Mouse (Mus musculus) layer of hippocampus, adult 9-10 months (tissue): ENCODE data around the gene B4gat1.

Experiments used
- DNase-seq: peaks from one replicate; pipeline ENCODE4 v3.0.0; 2022; ENCODE audit warnings: low spot score

B4gat1 gene

DNA sequence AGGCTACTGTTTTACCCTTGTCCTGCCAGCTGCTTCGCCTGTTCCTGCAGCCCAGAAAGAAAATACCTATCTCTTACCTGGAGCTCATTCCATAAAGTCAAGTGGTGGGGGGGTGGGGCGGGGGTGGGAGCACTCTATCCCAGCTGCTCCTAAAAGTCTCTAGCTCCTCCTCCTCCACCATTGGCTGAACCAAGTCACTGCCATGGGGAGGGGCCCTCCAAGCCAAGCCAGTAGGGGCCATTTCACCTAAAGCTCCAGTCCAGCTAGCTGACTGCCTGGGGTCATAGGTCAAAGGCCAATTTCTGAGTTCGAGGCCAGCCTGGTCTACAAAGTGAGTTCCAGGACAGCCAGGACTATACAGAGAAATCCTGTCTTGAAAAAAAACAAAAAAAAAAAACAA lies 5.9 kb upstream of the B4gat1 start:
- DNase-seq: no peak

DNA sequence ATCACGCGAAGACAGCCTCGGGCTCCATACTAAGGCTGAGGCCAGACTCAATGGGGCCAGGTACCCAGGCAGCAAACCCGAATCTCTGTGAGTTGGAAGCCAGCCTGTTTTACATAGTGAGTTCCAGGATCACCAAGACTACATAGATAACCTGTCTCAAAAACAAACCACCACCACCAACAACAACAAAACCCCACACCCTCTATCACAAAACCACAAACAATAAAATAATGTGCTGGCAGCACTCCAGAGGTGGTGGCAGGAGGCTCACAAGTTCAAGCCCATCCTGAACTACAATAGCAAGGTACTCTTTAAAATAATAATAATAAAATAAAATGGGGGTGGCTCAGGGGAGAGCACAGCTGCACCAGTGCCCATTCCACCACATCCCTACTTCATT lies 2.0 kb upstream of the B4gat1 start:
- DNase-seq: no peak

DNA sequence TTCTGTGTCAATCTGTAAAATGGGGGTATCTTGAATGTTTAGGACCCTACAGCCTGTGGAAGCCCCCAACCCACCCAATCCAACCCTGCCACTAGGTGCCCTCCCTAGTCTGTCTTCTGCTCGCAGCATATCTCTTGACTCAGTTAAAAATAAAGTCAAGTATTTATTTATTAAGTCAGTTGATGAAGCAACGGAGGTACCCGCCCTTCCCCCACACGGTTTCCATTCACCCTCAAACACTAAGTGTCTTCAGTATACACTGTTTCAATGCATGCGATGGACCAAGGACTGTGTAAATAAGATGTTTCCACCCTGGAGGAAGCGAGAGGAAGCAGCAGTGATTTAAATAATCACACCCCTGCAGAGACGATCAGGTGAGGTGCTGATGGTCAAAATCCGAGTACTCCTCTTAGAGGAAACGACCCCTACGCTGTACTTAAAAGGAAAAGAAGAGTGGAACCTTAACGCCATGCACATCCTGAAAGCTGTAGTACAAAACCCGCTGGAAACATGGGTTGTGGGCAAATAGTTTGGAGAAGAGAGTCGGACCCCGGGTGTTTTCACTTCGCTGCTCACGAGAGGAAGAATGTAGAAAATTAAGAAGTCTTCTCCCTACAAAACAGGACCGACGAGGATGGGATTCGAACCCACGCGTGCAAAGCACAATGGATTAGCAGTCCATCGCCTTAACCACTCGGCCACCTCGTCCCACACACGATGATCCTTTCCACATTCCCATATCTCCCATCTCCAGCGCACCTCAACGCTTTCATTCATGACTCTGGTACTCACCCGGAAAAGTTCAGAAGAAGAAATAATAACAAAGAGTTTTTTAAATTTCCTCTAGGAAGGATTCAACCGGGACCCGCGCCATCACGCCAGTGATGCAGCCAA lies 701 bp upstream of the B4gat1 start:
- peak; percentile 73 for DNase-seq

DNA sequence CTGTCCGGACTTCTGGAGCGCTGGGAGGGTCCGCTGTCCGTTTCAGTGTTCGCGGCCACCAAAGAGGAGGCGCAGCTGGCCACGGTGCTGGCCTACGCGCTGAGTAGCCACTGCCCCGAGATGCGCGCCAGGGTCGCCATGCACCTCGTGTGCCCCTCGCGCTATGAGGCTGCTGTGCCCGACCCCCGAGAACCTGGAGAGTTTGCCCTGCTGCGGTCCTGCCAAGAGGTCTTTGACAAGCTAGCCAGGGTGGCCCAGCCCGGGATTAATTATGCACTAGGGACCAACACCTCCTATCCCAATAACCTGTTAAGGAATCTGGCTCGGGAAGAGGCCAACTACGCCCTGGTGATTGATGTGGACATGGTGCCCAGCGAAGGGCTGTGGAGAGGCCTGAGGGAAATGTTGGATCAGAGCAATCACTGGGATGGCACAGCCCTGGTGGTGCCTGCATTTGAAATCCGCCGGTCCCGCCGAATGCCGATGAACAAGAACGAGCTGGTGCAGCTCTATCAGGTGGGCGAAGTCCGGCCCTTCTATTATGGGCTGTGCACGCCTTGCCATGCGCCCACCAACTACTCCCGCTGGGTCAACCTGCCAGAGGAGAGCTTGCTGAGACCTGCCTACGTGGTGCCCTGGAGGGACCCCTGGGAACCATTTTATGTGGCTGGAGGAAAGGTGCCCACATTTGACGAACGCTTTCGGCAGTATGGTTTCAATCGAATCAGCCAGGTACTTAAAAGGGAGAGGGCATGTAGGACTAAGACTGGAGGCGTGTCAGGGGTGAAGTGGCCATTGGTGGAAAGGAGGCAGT lies 882 bp downstream of the B4gat1 start:
- DNase-seq: no peak

DNA sequence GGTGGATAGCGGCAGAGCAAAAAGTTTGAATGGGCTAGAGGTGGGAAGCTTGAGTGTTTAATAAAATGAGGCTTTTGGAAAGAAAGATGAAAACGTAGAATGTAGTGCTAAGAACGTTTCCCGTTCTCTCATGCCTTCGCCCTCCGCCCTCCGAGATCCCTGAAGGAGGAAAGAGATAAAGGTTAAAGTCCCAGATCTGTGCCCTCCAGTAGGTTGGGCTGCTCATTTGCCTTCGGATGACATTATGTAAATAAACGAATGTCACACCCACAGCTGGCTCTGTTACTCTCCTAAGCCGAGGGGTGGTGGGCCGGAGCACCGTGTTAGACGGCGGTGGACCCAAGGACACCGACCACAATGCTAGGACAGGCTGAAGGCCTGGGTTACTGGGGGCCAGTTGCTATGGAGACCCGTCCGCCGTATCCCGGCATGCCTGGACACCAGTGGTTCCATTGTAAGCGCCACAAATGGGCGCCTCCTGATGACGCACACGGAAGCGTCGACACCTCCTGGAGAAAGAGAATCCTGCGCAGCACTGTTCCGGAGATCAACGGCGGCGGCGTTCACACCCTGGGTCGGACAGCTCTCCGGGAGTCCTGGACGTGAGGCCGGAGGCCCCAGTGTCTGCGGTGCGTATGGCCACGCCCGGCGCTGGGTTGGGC lies 2.4 kb downstream of the B4gat1 start, which contains the start of gene Brms1:
TSS of gene Brms1 (plus strand) at position 493 of the 662 bp plus-strand sequence.
- peak; percentile 85 for DNase-seq

DNA sequence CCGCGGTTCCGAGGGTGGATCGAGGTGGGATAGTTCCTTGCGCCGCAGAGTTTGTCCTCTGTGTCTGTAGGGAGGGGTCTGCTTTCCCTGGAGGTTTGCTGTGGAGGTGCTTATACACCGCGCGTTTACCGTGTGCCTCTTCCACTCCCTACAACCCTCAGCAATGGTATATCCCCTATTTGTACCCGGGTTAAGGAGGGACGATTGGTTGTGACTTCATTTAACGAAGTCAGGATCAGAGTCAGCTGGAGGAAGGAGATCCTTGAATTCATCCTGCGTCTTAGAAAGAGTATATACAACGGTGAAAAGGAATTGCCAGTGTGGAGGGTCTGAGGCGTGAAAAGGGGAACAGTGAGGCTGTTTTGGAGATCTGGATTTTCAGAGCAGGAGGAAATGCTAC lies 3.0 kb downstream of the B4gat1 start:
- DNase-seq: no peak

DNA sequence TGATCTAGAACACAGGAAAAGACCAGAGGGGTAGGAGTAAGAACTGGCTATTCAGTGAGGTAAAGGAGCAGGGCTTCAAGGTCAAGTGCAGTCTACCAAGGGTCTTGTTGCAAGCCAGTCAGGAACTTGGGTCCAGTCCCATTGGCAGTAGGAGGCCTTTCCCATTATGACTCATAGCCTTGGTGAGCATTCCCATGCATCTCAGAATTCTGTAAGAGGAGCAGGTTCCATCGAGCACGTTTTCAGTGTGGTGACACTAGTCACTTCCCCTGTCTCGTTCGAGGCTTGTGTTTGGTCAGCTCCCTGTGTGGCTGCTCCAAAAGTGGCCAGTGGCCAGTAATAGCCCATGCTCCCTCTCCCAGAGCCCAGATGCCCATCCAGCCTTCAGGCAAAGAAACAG lies 6.9 kb downstream of the B4gat1 start:
- no peak for DNase-seq

DNA sequence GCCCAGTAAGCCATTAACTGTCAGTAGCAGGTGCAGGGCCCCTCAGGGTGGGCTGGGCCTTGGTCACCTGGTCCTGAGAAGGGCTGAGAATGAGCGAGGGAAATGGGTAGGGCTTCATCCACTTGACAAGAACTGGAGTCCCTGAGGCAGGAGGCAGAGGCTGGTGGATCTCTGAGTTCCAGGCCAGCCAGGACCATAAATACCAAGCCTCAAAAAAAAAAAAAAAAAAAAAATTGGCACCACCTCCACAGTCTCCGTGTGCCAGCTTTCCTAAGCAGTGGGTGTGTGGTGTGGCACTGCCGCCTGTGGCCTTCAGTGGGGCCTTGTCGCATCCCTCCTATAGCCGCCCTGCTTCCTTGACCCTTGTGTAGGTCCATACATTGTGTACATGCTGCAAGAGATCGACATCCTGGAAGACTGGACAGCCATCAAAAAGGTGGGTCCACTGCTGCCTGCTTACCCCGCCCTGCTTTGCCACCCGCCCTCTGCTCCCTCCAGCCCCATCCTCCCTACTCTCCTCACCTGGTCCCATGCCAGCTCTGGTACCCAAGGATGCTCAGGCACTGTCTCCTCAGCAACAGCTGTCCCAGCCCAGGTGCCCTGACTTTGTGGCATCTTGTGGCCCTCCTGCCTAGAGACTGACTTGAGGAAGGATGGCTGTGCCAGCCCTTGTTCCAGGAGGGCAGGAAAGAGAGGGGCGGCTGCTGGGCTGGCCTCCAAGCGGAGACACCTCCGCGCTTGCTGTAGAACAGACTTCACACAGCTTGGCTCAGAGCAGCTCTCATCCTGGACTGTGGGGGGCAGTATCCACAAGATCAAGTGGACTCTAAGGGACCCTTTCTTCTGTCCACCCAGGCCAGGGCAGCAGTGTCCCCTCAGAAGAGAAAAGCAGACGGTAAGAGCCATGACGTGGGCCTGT lies 9.8 kb downstream of the B4gat1 start:
- no peak for DNase-seq

DNA sequence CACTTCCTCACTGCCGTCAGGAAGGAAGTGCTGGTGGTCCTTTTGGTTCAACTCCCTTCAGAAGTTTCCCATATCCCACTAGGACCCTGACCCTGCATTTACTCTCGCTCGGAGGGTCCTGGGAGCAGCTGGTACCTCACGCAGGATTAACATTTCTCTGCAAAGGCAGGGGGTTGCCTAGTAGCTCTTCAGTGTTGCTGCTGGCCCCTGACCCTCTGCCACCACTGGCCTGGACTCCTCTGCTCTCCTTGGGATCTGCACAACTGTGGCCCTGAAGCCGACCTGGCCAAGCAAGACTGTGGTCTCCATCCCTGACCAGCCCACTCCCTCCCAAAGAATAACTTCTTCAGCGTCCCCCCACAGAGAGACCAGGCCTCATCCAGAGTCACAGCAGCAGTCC lies 10.7 kb downstream of the B4gat1 start:
- no peak for DNase-seq

DNA sequence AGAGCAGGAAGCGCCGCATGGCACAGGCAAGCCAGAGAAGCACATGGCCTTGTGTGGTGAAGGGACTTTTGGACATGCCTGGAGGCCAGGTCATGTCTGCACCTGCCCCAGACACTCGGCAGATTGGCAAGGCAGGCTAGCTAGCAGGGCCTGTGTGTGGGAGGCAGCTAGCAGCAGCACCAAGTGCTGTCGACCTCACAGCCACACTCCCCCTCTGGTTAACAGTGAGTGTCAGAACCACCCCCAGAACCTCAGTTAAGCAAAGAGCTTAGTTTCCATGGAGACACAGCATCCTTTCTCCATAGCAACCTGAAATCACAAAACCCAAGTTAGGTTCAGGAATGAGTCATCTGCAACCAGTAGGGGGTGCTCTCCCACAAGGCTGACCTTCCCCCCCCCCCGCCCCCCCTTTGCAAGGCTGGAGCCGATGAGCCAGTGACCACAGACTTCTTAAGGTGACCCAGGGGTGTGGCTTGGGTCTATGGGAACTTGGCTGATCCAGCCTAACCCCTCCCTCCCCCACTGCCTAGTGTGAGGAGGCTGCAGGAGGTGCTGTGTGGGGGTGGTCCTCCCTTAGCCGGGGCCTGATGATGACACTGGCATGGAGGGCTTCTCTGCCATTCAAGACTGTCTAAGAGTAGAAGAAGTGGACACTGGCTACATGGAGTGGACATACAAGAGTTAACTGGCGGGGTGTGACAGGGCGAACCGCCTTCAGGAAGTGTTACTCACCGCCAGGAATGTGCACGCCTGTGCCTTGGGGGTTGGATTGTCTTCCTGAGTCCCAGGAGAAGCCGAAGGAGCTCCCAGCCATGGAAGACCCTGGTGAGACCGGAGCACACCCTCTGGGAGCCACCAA lies 11.7 kb downstream of the B4gat1 start, which contains the start of gene Rin1:
TSS of gene Rin1 (plus strand) at position 435 of the 859 bp plus-strand sequence.
- no peak for DNase-seq

DNA sequence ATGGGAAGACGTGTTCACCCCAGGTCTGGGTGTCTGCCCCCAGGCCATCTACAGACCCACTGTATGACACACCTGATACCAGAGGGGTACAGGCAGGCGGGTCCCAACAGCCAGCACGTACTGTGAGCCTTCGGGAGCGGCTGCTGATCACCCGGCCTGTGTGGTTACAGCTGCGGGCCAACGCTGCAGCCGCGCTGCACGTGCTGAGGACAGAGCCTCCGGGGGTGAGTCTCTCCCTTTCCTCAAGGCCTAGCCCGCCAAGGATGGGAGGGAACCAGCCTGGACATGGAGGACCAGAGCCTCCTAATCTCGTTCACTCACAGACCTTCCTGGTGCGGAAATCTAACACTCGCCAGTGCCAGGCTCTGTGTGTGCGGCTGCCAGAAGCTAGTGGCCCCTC lies 12.4 kb downstream of the B4gat1 start:
- DNase-seq: no peak

DNA sequence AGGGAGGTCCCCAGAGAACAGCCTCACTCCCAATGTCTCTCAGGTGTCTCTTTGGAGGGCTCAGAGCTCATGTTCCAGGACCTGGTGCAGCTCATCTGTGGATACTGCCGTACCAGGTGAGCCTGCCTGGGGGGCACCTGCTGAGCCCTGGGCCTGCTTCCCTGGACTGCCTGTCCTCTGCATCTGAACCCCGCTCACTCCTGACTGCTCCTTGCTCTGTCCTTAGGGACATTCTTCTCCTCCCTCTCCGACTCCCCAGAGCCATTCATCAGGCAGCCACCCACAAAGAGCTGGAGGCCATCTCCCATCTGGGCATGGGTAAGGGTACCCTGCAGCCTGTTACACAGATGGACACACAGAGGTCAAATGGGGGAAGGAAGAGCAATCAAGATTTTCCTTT lies 12.9 kb downstream of the B4gat1 start:
- no peak for DNase-seq

DNA sequence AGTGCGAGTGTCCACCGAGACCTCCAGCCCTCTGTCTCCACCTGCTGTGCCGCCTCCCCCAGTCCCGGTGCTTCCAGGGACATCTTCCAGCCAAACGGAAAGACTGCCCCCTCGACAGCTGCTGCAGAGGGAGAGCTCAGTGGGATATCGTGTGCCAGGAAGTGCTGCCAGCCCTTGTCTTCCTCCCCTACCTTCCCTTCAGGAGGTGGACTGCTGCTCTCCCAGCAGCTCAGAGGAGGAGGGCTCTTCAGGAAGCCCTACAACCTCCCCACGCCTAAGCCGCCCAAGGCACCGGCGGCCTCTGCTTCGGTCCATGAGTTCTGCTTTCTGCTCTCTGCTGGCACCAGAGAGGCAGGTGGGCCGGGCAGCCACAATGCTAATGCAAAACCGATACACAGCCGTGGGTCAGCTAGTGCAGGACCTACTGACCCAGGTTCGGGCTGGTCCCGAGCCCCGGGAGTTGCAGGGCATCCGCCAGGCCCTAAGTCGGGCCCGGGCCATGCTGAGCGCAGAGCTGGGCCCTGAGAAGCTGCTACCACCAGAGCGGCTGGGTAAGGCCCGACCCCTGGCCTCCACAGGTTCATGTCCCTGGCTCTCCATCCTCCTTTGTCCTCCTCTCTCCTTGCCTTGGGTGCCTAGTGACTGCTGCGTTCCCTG lies 13.7 kb downstream of the B4gat1 start:
- DNase-seq: no peak

DNA sequence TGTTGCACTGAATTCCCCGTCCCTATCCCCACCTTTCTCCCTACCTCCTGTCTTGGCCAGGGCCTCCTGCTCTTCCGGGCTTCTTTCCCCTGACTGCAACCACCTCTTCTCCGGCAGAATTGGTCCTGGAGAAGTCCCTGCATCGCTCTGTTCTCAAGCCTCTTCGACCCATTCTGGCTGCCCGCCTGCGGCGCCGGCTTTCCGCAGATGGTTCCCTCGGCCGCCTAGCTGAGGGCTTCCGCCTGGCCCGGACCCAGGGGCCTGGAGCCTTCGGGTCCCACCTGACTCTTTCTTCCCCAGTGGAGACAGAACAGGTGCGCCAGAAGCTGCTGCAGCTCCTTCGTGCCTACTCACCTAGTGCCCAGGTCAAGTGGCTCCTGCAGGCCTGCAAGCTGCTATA lies 14.2 kb downstream of the B4gat1 start:
- no peak for DNase-seq

DNA sequence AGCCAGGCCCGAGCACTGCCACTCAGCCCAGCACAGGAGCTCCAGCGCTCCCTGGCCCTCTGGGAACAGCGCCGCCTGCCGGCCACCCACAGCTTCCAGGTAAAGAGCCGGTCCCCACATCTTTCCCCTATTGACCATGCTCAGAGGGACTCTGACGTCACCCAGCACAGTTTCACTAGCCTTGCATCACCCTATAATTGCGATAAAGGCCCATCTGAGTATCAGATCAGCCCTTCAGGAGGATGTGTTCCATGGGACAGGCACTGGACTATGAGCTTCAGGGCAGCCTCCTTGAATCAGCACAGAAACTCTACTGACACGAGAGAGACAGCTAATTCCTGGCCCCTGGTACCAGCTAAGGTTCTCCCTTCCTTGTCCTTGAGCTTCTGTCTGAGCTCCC lies 15.3 kb downstream of the B4gat1 start:
- DNase-seq: no peak

DNA sequence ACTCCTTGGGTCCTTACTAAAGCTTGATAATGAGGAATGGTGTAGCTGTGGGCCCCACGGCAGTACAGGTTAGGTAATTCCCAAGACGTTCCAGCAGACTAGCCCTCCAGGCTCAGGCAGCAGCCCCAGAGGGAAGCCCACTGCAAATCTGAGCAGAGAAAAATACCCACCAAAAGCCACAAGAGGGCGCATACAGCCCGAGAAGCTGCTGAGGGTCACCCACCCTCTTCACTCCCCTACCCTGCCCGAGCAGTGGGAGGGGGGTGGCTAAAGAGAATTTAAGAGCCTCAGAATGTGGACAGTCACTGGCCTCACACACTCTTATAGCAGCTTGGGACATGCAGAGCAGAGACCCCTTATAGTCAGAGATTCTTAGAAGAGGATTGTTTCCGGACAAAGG lies 17.6 kb downstream of the B4gat1 start:
- DNase-seq: no peak

DNA sequence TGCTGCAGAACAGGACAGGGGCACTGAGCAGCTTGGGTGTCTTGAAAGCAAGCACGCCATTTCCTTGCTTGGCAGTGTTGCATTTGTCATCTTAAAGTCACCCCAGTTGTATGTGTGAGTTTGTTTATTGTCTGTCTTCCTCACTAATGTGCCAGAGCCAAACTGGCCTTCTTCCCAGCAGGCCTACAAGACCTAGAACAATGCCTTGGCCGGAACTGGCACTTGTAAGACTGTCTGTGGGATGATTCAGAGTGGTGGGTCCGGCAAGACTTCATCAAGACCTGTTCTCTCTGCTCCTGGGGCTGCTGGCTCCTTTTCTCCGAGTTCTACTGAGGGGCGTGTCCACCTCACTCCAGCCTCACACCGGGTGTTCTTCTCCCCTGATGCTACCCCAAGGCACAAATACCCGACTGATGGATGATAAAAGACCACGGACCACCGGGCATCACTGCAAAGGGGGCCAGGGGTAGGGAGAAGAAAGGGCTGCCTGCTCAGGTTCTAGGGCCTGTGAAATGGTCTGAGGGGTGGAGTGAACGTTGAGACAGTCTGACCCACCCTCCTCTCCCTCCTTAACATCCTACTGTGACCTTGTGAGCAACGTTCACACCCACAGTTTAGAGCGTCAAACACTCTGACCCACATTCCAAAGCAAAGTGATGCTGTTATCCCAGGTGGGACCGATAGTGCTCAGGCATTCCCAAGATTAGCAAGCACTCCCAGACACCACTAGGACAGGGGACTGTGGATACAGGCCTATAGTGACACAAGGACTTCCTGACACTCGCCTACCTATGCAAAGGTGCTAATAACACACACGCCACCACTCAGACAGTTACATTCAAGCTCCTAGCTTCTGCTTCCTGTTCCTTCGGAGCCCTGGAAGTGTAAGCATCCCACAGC lies 19.5 kb downstream of the B4gat1 start:
- DNase-seq: no peak

DNA sequence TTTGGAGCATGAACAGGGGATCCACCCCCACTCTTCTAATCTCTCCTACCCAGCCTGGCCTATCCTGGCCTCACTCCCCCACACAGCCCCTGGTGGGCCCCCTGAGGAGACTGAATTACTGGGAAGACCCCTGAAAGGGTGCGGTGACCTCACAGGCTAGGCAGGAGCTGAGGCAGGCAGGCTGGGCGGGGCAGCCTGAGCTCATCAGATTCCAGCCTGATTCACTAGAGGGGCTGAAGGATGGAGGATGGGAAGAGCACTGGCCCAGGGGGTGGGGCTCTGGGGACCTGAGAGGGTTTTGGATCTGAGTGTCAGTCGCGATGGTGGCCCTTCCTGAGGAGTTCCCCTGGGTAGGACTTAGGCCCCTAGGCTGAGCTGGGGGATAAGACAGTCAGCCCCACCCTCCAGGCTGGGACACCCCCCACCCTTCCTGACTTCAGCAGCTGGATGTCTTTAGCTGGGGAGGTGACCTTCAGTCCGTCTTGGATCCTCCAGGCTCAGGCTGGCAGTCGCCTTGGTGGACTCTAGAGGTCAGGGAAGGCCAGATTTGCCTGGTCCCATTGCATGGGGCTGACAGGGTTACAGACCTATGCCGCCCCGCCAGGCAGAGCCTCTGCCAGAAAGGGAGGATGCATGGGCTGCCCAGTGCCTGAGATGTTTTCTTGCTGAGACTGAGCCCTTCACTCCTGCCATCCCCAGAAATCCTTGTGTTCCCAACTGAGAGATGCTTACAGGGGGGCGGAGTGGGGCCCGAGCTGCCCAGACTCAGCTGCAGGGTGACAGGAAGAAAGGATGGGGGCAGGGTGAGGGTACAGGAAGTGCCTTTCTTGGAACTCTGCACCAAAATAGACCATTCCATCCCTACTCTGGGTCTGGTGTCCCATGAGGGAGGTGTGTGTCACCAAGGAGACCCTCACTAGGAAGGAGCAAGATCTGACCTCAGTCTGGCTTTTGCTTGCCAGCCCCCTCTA lies 20.5 kb downstream of the B4gat1 start:
- no peak for DNase-seq
